9 mouse cellular contexts compared by ENCODE assay signal in the genomic region with DNA sequence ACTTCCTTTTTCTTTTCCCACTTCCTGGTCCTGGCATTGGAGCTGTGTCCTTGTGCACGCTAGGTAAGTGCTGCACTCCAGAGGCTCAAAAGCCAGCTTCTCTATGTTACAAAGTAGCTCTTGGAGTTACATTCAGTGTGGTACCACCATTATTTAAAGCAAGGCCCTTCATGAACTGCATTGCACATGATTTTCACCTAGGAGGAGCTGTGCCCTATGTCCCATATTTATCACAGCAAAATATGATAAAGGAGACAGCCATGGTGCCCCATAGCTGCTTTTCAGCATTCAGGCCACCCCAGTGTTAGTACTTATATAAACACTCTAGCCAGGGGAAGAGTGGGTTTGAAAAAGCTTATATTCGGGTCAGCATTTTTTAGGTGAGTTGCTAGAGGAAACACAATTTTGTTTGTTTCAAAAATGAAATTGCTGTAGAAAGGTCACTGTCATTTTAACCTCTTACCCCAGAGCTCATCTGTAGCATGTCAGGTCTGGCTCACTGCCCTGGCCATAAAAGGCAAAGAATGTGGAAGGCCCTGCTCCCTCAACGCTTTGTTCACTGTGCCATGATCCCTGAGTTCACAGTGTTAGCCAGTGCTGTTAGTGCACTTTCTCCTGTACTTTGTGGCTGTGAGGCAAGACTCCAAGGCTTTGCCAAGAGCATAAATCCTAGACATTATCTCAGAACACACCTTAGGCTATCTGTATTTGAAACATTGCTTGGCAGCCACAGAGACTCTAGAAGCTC. TPM values are rescaled to one million over a fixed set of nuclear protein-coding genes. Genes with fewer than 3 reads are reported as not detected.
A peak's percentile ranks its signal among the peaks of the same experiment; 100 is the strongest.
DNase-seq lines count a peak whose midpoint lies in the region; ATAC-seq and TF ChIP-seq lines count a peak whose summit lies in the region.
"Had no signal": no experiment of that assay in that cellular context is flagged by ENCODE, and none has a peak within 500 bp of the region (broad histone marks: within the 10 kb centered on the region; RNA-seq: fewer than 3 reads in every experiment).

No protein-coding gene starts in this region.

- no peaks in the 10 kb centered on the region for H3K27me3 ChIP-seq in liver, embryonic 16.5 days (ENCODE audit: control insufficient read depth, insufficient read depth, low read depth, low read length)
- H3K27me3 ChIP-seq in liver, embryonic 11.5 days (replicated peaks; ENCODE audit: control insufficient read depth, insufficient read depth, low read length), result no peaks in the 10 kb centered on the region
- no peaks in the 10 kb centered on the region for H3K27me3 ChIP-seq in intestine, embryonic 14.5 days (replicated peaks; ENCODE audit: control insufficient read depth, insufficient read depth, low read length)
- no peaks in the 10 kb centered on the region for H3K27me3 ChIP-seq in myocyte (ENCODE audit: control insufficient read depth, insufficient read depth, insufficient read length)

- no peak overlapping the region for H3ac ChIP-seq in myocyte (ENCODE audit: control insufficient read depth, insufficient read length)

- H3K79me2 ChIP-seq in myocyte (ENCODE audit: control insufficient read depth, insufficient read depth), result no peaks in the 10 kb centered on the region

- no peak overlapping the region for H3K9ac ChIP-seq in liver, embryonic 16.5 days (ENCODE audit: low read depth, low read length)
- no peak overlapping the region for H3K9ac ChIP-seq in liver, embryonic 11.5 days (ENCODE audit: low read depth, low read length)
- H3K9ac ChIP-seq in intestine, embryonic 14.5 days (ENCODE audit: low read length), result no peak overlapping the region

- no peaks in the 10 kb centered on the region for H3K9me3 ChIP-seq in liver, embryonic 16.5 days (replicated peaks; ENCODE audit: control insufficient read depth, low read length)
- H3K9me3 ChIP-seq in liver, embryonic 11.5 days (ENCODE audit: control insufficient read depth, low read length), result no peaks in the 10 kb centered on the region
- H3K9me3 ChIP-seq in intestine, embryonic 14.5 days (ENCODE audit: control insufficient read depth, low read length), result no peaks in the 10 kb centered on the region

- peaks cover 4% of the 10 kb centered on the region; the same call in 1 of the 2 replicates for H3K4me1 ChIP-seq in liver, embryonic 16.5 days (ENCODE audit: control insufficient read depth, low read depth, low read length)
- no peaks in the 10 kb centered on the region for H3K4me1 ChIP-seq in liver, embryonic 11.5 days (replicated peaks; ENCODE audit: control insufficient read depth, insufficient read depth, low read length)
- no peaks in the 10 kb centered on the region for H3K4me1 ChIP-seq in intestine, embryonic 14.5 days (replicated peaks; ENCODE audit: control insufficient read depth, insufficient read depth, low read length)

- DNase-seq in adrenal gland, adult 2 months, result peak; percentile 53
- DNase-seq in adrenal gland, postnatal 4 days (ENCODE audit: low spot score in 2 of 2), result no peak
- DNase-seq in liver, embryonic 11.5 days (ENCODE audit: low spot score), result no peak
- no peak for DNase-seq in intestine, embryonic 14.5 days (ENCODE audit: low spot score)
- no peak for DNase-seq in cerebellum, adult 11-12 months
- no peak for DNase-seq in left cerebral cortex, adult 18-20 months (ENCODE audit: low spot score in 2 of 2)
- DNase-seq: cerebellum, postnatal 10 days had no signal

- TF ChIP-seq POLR2A in myocyte (IDR thresholded peaks at IDR 0.05; ENCODE audit: insufficient read length, low read depth), result no peak

- H3K4me3 ChIP-seq in liver, embryonic 16.5 days (ENCODE audit: low read depth, low read length), result no peak overlapping the region
- no peak overlapping the region for H3K4me3 ChIP-seq in liver, embryonic 11.5 days (ENCODE audit: low read depth, low read length)
- no peak overlapping the region for H3K4me3 ChIP-seq in intestine, embryonic 14.5 days (ENCODE audit: low read depth, low read length)
- no peak overlapping the region for H3K4me3 ChIP-seq in myocyte

- peaks cover 36% of the 10 kb centered on the region for H3K36me3 ChIP-seq in liver, embryonic 16.5 days (ENCODE audit: control insufficient read depth, insufficient read depth)
- H3K36me3 ChIP-seq in liver, embryonic 11.5 days (ENCODE audit: control insufficient read depth, insufficient read depth, low read length), result peaks cover 35% of the 10 kb centered on the region
- H3K36me3 ChIP-seq in intestine, embryonic 14.5 days (ENCODE audit: control insufficient read depth, insufficient read depth, low read length), result peaks cover 91% of the 10 kb centered on the region
- peaks cover 27% of the 10 kb centered on the region for H3K36me3 ChIP-seq in myocyte (ENCODE audit: control insufficient read depth, insufficient read depth)

- no peak overlapping the region for H3K4me2 ChIP-seq in liver, embryonic 16.5 days (ENCODE audit: low read depth, low read length)
- H3K4me2 ChIP-seq in liver, embryonic 11.5 days, result no peak overlapping the region
- H3K4me2 ChIP-seq in intestine, embryonic 14.5 days (ENCODE audit: low read length), result no peak overlapping the region
- no peak overlapping the region for H3K4me2 ChIP-seq in myocyte (ENCODE audit: low read depth)

- peak; percentile 67; the same call in 1 of the 2 replicates for ATAC-seq in liver, embryonic 16.5 days (ENCODE audit: low read depth)
- ATAC-seq in liver, embryonic 11.5 days (replicated peaks; ENCODE audit: low FRiP score), result no peak
- no peak for ATAC-seq in intestine, embryonic 14.5 days (replicated peaks; ENCODE audit: low FRiP score, low TSS enrichment, low read depth)

- 75% methylated on average over 3 of the region's 3 CpGs for WGBS in liver, embryonic 16.5 days (ENCODE audit: insufficient replicate concordance)
- WGBS in liver, embryonic 11.5 days, result 75% methylated on average over 3 of the region's 3 CpGs
- 46% methylated on average over 3 of the region's 3 CpGs for WGBS in intestine, embryonic 14.5 days

- peak overlapping the region; percentile 4; the same call in 1 of the 2 replicates for H3K27ac ChIP-seq in liver, embryonic 16.5 days (ENCODE audit: low read length)
- no peak overlapping the region for H3K27ac ChIP-seq in liver, embryonic 11.5 days (ENCODE audit: low read depth, low read length)
- peak overlapping the region; percentile 20; the same call in 1 of the 2 replicates for H3K27ac ChIP-seq in intestine, embryonic 14.5 days (ENCODE audit: low read depth)

TF ChIP-seq in myocyte, 11 proteins besides CTCF, POLR2A, EP300 and RAD21:
- peak; percentile 78 for TF ChIP-seq SRF (IDR thresholded peaks at IDR 0.05; ENCODE audit: control insufficient read depth, insufficient read length, low read depth)
- TF ChIP-seq MYOD1 (IDR thresholded peaks at IDR 0.05; ENCODE audit: control insufficient read depth in 1 of 3, insufficient read length in 2 of 3, low read depth in 2 of 3), result no peak

RNA-seq across cellular contexts. Expression of a gene that starts 42.8 kb away (rescaled TPM):
- total RNA-seq in adrenal gland, adult 2 months (2021), result 10 to 100 TPM; 30.8 to 35.2 TPM
- polyA plus RNA-seq in adrenal gland, adult 2 months (2012; rRNA removed), result 27.1 and 27.2 TPM in 2 replicates
- 10 to 100 TPM; 40.2 to 45.1 TPM for total RNA-seq in adrenal gland, postnatal 4 days (2021)
- 25.1 and 26.6 TPM in 2 replicates for polyA plus RNA-seq in liver, embryonic 16.5 days (2015; fragmentation: Nextera tagmentation; extraction: Ambion mirVana)
- polyA plus RNA-seq in liver, embryonic 11.5 days (2014; fragmentation: Nextera tagmentation; extraction: Ambion mirVana), result 48.2 and 52.5 TPM in 2 replicates
- 44.6 and 48.2 TPM in 2 replicates for polyA plus RNA-seq in intestine, embryonic 14.5 days (2014; fragmentation: Nextera tagmentation; extraction: Ambion mirVana)
- 11.6 TPM for polyA plus RNA-seq in myocyte (2012; fragmentation: generic; extraction: Trizol)
- total RNA-seq in left cerebral cortex, adult 18-20 months (2021), result 10 to 100 TPM; 74.0 to 79.9 TPM

RNA-seq across cellular contexts. Expression of a gene that starts 42.8 kb away (rescaled TPM):
- total RNA-seq in adrenal gland, adult 2 months (2021), result 10 to 100 TPM; 15.3 to 20.3 TPM
- polyA plus RNA-seq in adrenal gland, adult 2 months (2012; rRNA removed), result 12.7 and 13.5 TPM in 2 replicates
- 10 to 100 TPM; 26.9 to 27.7 TPM for total RNA-seq in adrenal gland, postnatal 4 days (2021)
- 13.1 and 13.4 TPM in 2 replicates for polyA plus RNA-seq in liver, embryonic 16.5 days (2015; fragmentation: Nextera tagmentation; extraction: Ambion mirVana)
- 30.2 and 34.3 TPM in 2 replicates for polyA plus RNA-seq in liver, embryonic 11.5 days (2014; fragmentation: Nextera tagmentation; extraction: Ambion mirVana)
- 24.4 and 25.5 TPM in 2 replicates for polyA plus RNA-seq in intestine, embryonic 14.5 days (2014; fragmentation: Nextera tagmentation; extraction: Ambion mirVana)
- polyA plus RNA-seq in myocyte (2012; fragmentation: generic; extraction: Trizol), result 11.3 TPM
- 10 to 100 TPM; 21.0 to 23.5 TPM for total RNA-seq in left cerebral cortex, adult 18-20 months (2021)
